Mouse (Mus musculus) forebrain, embryonic 16.5 days (tissue): ENCODE measurements around the gene H2-Eb2. TPM values are rescaled to one million over a fixed set of nuclear protein-coding genes. Genes with fewer than 3 reads are reported as not detected.

Experiments used
- ATAC-seq: fragments of 200-750 bp; cut with Nextera tagmentation; 2 replicates; pipeline ENCODE4 v1.8.0; 2017; ENCODE audit warnings: mild to moderate bottlenecking, moderate library complexity
- H3K27ac ChIP-seq: fragments of 300-500 bp; sonication (generic); 2 replicates; pipeline ENCODE4 v1.5.1; 2014; ENCODE audit warnings: low read length, control low read depth
- H3K27me3 ChIP-seq: fragments of 300-500 bp; sonication (generic); replicated peaks from 2 replicates; pipeline ENCODE4 v1.6.1; 2014; ENCODE audit warnings: low read length; ENCODE audit not compliant: control insufficient read depth, insufficient read depth
- H3K36me3 ChIP-seq: fragments of 300-500 bp; sonication (generic); 2 replicates; pipeline ENCODE4 v1.6.1; 2014; ENCODE audit not compliant: control insufficient read depth, insufficient read depth
- H3K4me1 ChIP-seq: fragments of 300-500 bp; sonication (generic); replicated peaks from 2 replicates; pipeline ENCODE4 v1.6.1; 2014; ENCODE audit warnings: low read length; ENCODE audit not compliant: control insufficient read depth, insufficient read depth
- H3K4me2 ChIP-seq: fragments of 300-500 bp; sonication (generic); 2 replicates; pipeline ENCODE4 v1.6.1; 2014; ENCODE audit warnings: mild to moderate bottlenecking, low read length, control low read depth
- H3K4me3 ChIP-seq: fragments of 300-500 bp; sonication (generic); replicated peaks from 2 replicates; pipeline ENCODE4 v1.5.1; 2014; ENCODE audit warnings: mild to moderate bottlenecking, low read length, control low read depth
- H3K9ac ChIP-seq: fragments of 300-500 bp; sonication (generic); replicated peaks from 2 replicates; pipeline ENCODE4 v1.6.1; 2014; ENCODE audit warnings: low read depth, low read length, control low read depth
- H3K9me3 ChIP-seq: fragments of 300-500 bp; sonication (generic); 2 replicates; pipeline ENCODE4 v1.6.1; 2016; ENCODE audit warnings: low read length; ENCODE audit not compliant: control insufficient read depth
- WGBS: fragments of 180-500 bp; shearing (Covaris S2); extraction: QIAGEN DNeasy Blood & Tissue Kit; methylation state at CpG from one replicate; pipeline ENCODE4 v1.1.7; 2014; 5-methylcytosine and 5-hydroxymethylcytosine counted together
- polyA plus RNA-seq: library from polyadenylated mRNA; unstranded; fragments of >200 nt; fragmentation: Nextera tagmentation; extraction: Ambion mirVana; gene quantifications from 2 replicates; pipeline ENCODE4 v1.2.1, GENCODE M21; 2015

The H2-Eb2 gene
- polyA plus RNA-seq, 1 experiment from 2014 or later: not detected

DNA sequence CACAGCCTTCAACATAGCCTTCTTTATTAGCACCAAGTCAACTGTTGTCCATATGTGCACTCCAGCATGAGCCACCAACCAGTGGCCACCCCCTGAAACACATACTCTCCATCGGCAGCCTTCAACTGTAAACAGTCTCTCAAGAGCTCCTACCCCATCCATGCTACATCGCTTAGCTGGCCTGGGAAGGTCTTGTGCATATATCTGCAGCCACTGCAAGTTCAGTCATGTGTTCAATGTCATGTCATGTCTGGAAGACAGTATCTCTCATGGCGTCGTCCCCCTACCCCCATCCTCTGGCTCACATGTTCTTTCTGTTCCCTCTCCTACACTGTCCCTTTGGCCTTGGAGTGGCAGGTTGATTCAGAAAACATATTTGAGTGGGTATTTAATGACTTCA is 19.4 kb downstream of the H2-Eb2 start:
- ATAC-seq: no peak
- Histone ChIP-seq H3K9me3 (no peaks in the 10 kb centered on the region), H3K9ac (no peak overlapping the region), H3K27me3 (no peaks in the 10 kb centered on the region), H3K27ac (no peak overlapping the region), H3K36me3 (no peaks in the 10 kb centered on the region), H3K4me3 (no peak overlapping the region), H3K4me2 (no peak overlapping the region), H3K4me1 (no peaks in the 10 kb centered on the region)
- 92% methylated on average over 4 of the region's 4 CpGs for WGBS

DNA sequence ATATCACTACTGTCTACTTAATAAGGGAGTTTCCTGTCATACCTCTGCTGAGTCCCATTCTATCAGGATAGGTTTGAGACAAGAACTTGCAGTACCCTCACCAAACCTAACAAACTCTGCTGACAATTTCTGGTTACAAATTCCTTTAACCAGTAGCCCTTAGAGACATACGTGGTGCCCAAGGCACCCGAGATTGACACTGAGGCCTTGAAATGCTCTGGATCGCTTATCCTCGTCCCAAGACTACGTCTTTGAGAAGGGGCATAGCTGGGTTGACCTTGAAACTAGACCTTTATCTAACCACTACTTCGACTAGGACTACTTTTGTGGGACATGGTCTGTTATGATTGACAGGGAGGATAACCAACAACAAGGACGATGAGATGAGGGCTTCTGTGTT is 20.0 kb downstream of the H2-Eb2 start:
- Histone ChIP-seq H3K4me1 (no peaks in the 10 kb centered on the region), H3K27me3 (no peaks in the 10 kb centered on the region), H3K27ac (no peak overlapping the region), H3K4me2 (no peak overlapping the region), H3K36me3 (no peaks in the 10 kb centered on the region), H3K9me3 (no peaks in the 10 kb centered on the region), H3K9ac (no peak overlapping the region), H3K4me3 (no peak overlapping the region)
- no peak for ATAC-seq
- WGBS: 85% methylated on average over 7 of the region's 7 CpGs

DNA sequence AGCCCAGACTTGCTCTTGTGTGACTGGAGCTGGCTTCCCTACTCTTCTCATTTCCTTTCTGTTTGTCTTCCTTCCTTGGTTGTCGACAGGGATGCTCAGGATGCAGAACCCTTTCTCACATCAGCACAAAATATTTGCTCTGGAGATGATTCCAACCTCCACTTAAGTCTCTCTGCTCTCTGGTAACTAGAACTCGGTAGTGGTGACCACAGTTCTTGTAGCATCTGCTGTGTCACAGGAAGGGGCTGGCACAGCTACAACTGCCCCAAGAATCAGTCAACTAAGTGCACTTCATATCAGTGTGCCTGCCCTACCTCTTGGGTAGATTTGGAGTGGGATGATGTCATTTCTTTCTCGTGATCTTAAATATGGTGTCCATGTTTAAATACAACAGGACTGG is 20.6 kb downstream of the H2-Eb2 start:
- H3K4me3 ChIP-seq: no peak overlapping the region
- no peak overlapping the region for H3K27ac ChIP-seq
- H3K9me3 ChIP-seq: no peaks in the 10 kb centered on the region
- no peaks in the 10 kb centered on the region for H3K4me1 ChIP-seq
- no peaks in the 10 kb centered on the region for H3K27me3 ChIP-seq
- ATAC-seq: no peak
- WGBS: 82% methylated on average over 3 of the region's 3 CpGs
- no peak overlapping the region for H3K4me2 ChIP-seq
- no peak overlapping the region for H3K9ac ChIP-seq
- H3K36me3 ChIP-seq: no peaks in the 10 kb centered on the region

GRCm38 (mm10) chr17:34347606-34348308 is 22.3 kb downstream of the H2-Eb2 start:
- no peak for ATAC-seq
- WGBS: 74% methylated on average over 6 of the region's 6 CpGs
- H3K9me3 ChIP-seq: no peaks in the 10 kb centered on the region

GRCm38 (mm10) chr17:34349429-34349828 is 24.0 kb downstream of the H2-Eb2 start:
- H3K4me3 ChIP-seq: no peak overlapping the region
- H3K27me3 ChIP-seq: 0 out of 2 replicates have a peak, but pooled peaks cover 2% of the 10 kb centered on the region
- 1% methylated on average over 4 of the region's 4 CpGs for WGBS
- H3K4me2 ChIP-seq: no peak overlapping the region
- no peaks in the 10 kb centered on the region for H3K36me3 ChIP-seq
- no peak overlapping the region for H3K27ac ChIP-seq
- H3K4me1 ChIP-seq: no peaks in the 10 kb centered on the region
- no peak overlapping the region for H3K9ac ChIP-seq
- no peak for ATAC-seq
- H3K9me3 ChIP-seq: no peaks in the 10 kb centered on the region

More at GRCm38 (mm10) chr17:34347606-34348308, 22.3 kb downstream of the H2-Eb2 start:
- Histone ChIP-seq H3K4me3 (no peak overlapping the region), H3K36me3 (no peaks in the 10 kb centered on the region), H3K4me1 (no peaks in the 10 kb centered on the region), H3K9ac (no peak overlapping the region), H3K4me2 (no peak overlapping the region), H3K27ac (no peak overlapping the region), H3K27me3 (0 out of 2 replicates have a peak, but pooled peaks cover 2% of the 10 kb centered on the region)

DNA sequence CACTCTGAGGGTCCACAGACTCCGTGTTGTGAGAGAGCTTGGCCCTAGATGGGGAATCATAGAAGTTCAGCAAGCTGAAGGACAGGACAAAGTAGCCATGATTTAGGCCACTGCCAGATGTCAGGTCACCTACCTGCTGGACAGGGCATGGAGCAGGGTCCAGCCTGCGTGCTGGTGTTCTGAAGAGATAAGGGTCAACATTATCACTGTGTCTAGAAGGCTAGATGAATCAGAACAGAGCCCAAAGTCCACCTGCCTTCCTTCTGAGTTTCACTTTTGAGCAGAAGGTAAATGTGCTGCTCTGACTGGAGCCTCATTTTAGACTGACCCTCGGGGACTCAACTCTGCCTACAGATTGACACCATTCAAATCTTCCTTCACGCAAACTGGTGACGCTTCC is 29.1 kb downstream of the H2-Eb2 start, which contains the start of gene Btnl2:
Gene Btnl2, plus strand, starts transcription at position 284 of the 400 bp plus-strand sequence.
- no peak within 1 kb of the TSS for H3K4me2 ChIP-seq
- peaks cover 2% of the 10 kb centered on the region; the same call in 1 of the 2 replicates for H3K27me3 ChIP-seq
- 85% methylated on average over 5 of the region's 5 CpGs for WGBS
- no peaks in the 10 kb centered on the region for H3K36me3 ChIP-seq
- H3K9ac ChIP-seq: no peak within 1 kb of the TSS
- H3K9me3 ChIP-seq: no peaks in the 10 kb centered on the region
- ATAC-seq: no peak
- no peak within 1 kb of the TSS for H3K4me3 ChIP-seq
- no peak within 1 kb of the TSS for H3K27ac ChIP-seq
- no peaks in the 10 kb centered on the region for H3K4me1 ChIP-seq

DNA sequence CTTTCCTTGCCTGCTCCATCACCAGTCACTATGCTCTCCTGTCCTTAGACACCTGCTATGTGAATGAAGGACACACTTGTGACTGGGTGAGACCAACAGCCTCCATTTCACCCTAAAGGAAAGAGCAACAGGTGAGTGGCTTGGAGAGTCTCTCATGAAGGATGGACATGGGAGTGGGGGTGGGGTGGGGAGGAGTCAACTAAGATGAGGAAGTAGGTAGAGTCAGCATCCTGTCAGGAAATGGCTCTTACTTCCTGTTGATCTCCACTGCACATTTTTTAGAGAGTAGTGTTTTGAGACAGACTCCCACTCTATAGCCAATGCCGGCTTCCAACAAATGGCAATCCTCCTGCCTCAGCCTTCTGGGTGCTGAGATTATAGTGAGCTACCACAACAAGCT is 29.5 kb downstream of the H2-Eb2 start:
- no peak overlapping the region for H3K4me2 ChIP-seq
- peaks cover 2% of the 10 kb centered on the region; the same call in 1 of the 2 replicates for H3K27me3 ChIP-seq
- no peaks in the 10 kb centered on the region for H3K36me3 ChIP-seq
- ATAC-seq: no peak
- no peak overlapping the region for H3K4me3 ChIP-seq
- no peaks in the 10 kb centered on the region for H3K9me3 ChIP-seq
- H3K9ac ChIP-seq: no peak overlapping the region
- H3K4me1 ChIP-seq: no peaks in the 10 kb centered on the region
- no peak overlapping the region for H3K27ac ChIP-seq
- WGBS: 94% methylated on average over 1 of the region's 1 CpGs

- WGBS: 86% methylated on average over 15 of the region's 15 CpGs
- no peak overlapping the region for H3K4me2 ChIP-seq
- no peak overlapping the region for H3K27ac ChIP-seq
- no peaks in the 10 kb centered on the region for H3K4me1 ChIP-seq
- ATAC-seq: no peak
- H3K27me3 ChIP-seq: no peaks in the 10 kb centered on the region; the same call in 1 of the 2 replicates
- H3K9me3 ChIP-seq: no peaks in the 10 kb centered on the region
- H3K4me3 ChIP-seq: no peak overlapping the region
- no peak overlapping the region for H3K9ac ChIP-seq
- no peaks in the 10 kb centered on the region for H3K36me3 ChIP-seq
These were observed 37.6 kb downstream of the H2-Eb2 start for GRCm38 (mm10) chr17:34362954-34363546.

DNA sequence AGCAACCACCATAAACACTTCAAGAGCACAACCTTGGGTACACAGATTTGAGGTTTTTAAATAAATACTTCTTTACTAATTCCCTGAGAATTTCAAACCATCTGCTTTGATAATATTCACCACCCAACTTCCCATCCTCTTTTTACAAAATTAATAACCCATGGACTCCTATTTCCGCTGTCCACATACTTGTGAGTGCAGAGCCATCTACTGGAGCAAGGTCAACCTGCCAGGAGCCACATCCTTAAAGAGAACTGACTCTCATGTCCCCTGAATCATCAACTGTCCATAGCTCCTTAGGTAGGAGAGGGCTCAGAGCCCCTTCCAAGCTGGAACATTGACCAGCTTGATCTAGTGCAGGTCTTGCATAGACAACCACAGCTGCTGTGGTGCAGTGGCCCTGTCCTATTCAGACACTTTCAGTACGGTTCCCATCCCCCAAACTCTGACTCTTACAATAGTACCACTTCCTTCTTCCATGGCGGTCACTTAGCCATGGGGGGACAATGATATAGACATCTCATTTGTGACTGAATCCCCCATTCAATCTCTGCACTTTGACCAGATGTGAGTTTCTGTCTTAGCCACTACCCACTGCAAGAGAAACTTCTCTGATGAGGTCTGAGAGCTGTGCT is 38.3 kb downstream of the H2-Eb2 start:
- H3K27me3 ChIP-seq: no peaks in the 10 kb centered on the region; the same call in 1 of the 2 replicates
- no peaks in the 10 kb centered on the region for H3K36me3 ChIP-seq
- no peak for ATAC-seq
- WGBS: 84% methylated on average over 3 of the region's 3 CpGs
- H3K4me1 ChIP-seq: no peaks in the 10 kb centered on the region
- H3K27ac ChIP-seq: no peak overlapping the region
- H3K4me3 ChIP-seq: no peak overlapping the region
- H3K9me3 ChIP-seq: no peaks in the 10 kb centered on the region
- H3K9ac ChIP-seq: no peak overlapping the region
- H3K4me2 ChIP-seq: no peak overlapping the region
